Mouse (Mus musculus): ENCODE measurements around the gene Zfp747. TPM values are rescaled to one million over a fixed set of nuclear protein-coding genes. Genes with fewer than 3 reads are reported as not detected.
A peak's percentile ranks its signal among the peaks of the same experiment; 100 is the strongest.
"Not testable (repeated sequence)": the region's sequence is repeated elsewhere in the genome, so short reads cannot be mapped to it uniquely, and the experiment has no call there.

Gene Zfp747
- 9.8 and 11.3 TPM in 2 replicates for polyA plus RNA-seq (2014; fragmentation: Nextera tagmentation; extraction: Ambion mirVana)

DNA sequence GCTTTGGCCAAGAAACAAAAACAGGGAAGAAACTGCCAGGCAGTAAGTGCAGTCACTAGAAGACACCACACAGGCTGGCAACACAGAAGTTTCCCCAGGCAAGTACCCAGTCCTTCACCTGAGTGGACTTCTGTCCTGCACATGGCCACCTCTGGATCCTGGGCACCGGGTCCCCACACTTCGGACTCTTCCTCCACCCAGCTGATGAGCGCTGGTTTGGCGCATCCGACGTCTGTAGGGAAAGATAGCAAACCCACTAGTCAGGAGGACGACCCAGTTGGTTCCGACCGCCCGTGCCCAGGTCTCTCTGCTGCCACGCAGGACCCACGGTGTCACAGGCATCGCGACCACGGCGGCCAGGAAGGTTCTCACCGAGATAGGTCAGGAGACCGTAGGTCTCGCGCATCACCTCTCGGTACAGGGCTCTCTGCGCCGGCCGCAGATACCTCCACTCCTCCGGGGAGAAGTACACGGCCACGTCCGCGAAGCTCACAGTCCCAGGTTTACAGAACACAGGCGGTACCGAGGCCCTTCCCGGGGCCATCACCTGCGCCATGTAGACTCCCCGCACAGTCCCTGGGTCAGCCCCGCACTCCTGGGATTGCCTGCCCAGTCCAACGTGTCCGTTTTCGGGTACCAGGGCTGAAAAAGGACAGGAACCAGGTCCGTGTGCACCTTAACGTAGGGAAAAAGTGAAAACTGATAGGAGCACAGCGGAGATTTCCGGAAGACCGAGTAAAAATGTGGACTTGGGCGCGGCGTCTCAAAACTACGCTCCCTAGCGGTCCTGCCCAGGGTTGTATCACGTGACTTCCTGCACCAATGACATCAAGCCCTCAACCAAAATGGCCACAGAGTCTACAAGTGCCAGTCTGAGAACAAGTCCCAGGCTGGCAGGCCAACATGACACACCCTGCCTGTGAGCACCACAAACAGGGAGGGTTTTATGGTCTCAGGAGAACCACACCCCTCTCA is at the start of gene Zfp747:
Zfp747 (minus strand) TSS at position 780 of the 975 bp plus-strand sequence.
- DNase-seq (ENCODE audit: low spot score): peak; percentile 90
- peak within 1 kb of the TSS; percentile 62 for H3K4me2 ChIP-seq (ENCODE audit: low read length)
- not testable (repeated sequence) for H3K4me1 ChIP-seq (replicated peaks; ENCODE audit: control insufficient read depth, insufficient read depth, low read length); H3K9me3 ChIP-seq (ENCODE audit: control insufficient read depth, low read length); H3K36me3 ChIP-seq (ENCODE audit: control insufficient read depth, insufficient read depth, low read length); H3K27me3 ChIP-seq (replicated peaks; ENCODE audit: control insufficient read depth, insufficient read depth, low read length)
- H3K27ac ChIP-seq (ENCODE audit: low read depth): peak within 1 kb of the TSS; percentile 59
- H3K9ac ChIP-seq (ENCODE audit: low read length): peak within 1 kb of the TSS; percentile 73
- WGBS: 2% methylated on average over 45 of the region's 49 CpGs
- peak; percentile 93 for ATAC-seq (replicated peaks; ENCODE audit: low FRiP score, low TSS enrichment, low read depth)
- peak within 1 kb of the TSS; percentile 76 for H3K4me3 ChIP-seq (ENCODE audit: low read depth, low read length)

DNA sequence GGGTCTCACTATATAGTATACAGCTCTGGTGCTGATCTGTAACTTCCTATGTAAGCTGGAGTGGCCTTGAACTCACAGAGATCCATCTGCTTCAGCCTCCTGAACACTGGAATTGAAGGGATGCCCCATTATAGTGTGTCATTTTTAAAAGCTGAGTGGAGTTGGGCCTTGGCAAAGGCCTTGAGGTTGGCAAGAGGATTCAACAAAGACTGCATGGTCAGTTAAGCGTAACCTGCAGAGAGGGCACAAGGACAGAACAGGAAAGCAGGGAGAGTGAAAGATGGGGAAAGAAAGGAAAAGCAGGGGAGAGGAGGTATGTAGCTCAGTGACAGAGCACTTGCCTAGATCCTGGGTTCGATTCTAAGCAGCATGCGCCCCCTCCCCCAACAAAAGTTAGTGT is 49.4 kb upstream of the Zfp747 start:
- ATAC-seq (replicated peaks; ENCODE audit: low FRiP score, low TSS enrichment, low read depth) (no peak), DNase-seq (ENCODE audit: low spot score) (no peak)
- Histone ChIP-seq H3K4me3 (ENCODE audit: low read depth, low read length) (no peak overlapping the region), H3K4me1 (replicated peaks; ENCODE audit: control insufficient read depth, insufficient read depth, low read length) (peaks cover 4% of the 10 kb centered on the region; the same call in 1 of the 2 replicates), H3K27ac (ENCODE audit: low read depth) (no peak overlapping the region), H3K36me3 (ENCODE audit: control insufficient read depth, insufficient read depth, low read length) (no peaks in the 10 kb centered on the region), H3K9me3 (ENCODE audit: control insufficient read depth, low read length) (no peaks in the 10 kb centered on the region), H3K4me2 (ENCODE audit: low read length) (no peak overlapping the region), H3K27me3 (replicated peaks; ENCODE audit: control insufficient read depth, insufficient read depth, low read length) (peaks cover 9% of the 10 kb centered on the region; the same call in 1 of the 2 replicates), H3K9ac (ENCODE audit: low read length) (no peak overlapping the region)
- 83% methylated on average over 3 of the region's 3 CpGs for WGBS

GRCm38 (mm10) chr7:127422247-127422646 is 46.4 kb upstream of the Zfp747 start:
- Histone ChIP-seq H3K4me3 (ENCODE audit: low read depth, low read length) (peak overlapping the region; percentile 74), H3K4me2 (ENCODE audit: low read length) (peak overlapping the region; percentile 93), H3K27ac (ENCODE audit: low read depth) (no peak overlapping the region), H3K9me3 (ENCODE audit: control insufficient read depth, low read length) (no peaks in the 10 kb centered on the region), H3K9ac (ENCODE audit: low read length) (no peak overlapping the region), H3K36me3 (ENCODE audit: control insufficient read depth, insufficient read depth, low read length) (peaks cover 13% of the 10 kb centered on the region; the same call in 1 of the 2 replicates), H3K4me1 (replicated peaks; ENCODE audit: control insufficient read depth, insufficient read depth, low read length) (peaks cover 4% of the 10 kb centered on the region; the same call in 1 of the 2 replicates), H3K27me3 (replicated peaks; ENCODE audit: control insufficient read depth, insufficient read depth, low read length) (peaks cover 9% of the 10 kb centered on the region; the same call in 1 of the 2 replicates)
- ATAC-seq (replicated peaks; ENCODE audit: low FRiP score, low TSS enrichment, low read depth): peak; percentile 41; the same call in 1 of the 2 replicates
- whole genome bisulfite sequencing: 3% methylated on average over 15 of the region's 15 CpGs
- peak; percentile 55 for DNase-seq (ENCODE audit: low spot score)

DNA sequence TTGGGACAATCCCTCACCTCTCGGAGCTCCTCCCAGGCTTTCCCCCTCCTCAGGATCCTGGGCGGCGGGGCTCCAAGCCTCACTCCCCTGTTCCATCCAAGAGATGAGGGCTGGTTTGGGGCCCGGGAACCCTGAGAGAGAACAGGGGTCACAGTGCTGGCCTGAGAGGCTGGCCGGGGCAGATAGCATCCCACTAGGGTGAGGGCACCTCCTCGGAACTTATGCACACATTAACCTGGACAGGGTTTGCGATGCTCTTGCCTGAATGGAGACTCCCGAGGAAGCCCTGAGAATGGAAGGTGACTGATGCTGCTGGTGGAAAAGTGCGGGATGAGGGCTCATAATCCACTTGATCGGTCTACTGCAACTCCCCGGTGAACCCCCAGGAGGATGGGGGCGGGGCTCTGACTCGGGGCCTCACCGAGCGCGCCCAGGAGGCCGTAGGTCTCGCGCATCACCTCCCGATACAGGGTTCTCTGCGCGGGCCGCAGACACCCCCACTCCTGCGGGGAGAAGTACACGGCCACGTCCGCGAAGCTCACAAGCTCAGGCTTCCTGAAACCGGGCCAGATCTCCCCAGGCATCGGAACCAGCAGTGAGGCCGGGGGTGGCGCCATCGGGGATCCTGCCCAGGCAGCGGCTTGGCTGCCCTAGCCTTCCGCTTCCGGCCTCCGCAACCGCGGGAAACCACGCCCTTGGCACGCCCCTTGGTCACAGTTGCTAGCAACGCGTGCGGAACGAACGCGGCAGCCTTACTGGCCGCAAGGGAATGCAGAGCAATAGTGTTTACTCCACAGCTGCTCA is 45.7 kb upstream of the Zfp747 start, which contains the start of gene Zfp688:
Zfp688 (minus strand) TSS at position 681 of the 804 bp plus-strand sequence.
- H3K9me3 ChIP-seq (ENCODE audit: control insufficient read depth, low read length): no peaks in the 10 kb centered on the region
- no peak within 1 kb of the TSS for H3K27ac ChIP-seq (ENCODE audit: low read depth)
- under 1% methylated on average over 46 of the region's 48 CpGs for WGBS
- peaks cover 4% of the 10 kb centered on the region; the same call in 1 of the 2 replicates for H3K4me1 ChIP-seq (replicated peaks; ENCODE audit: control insufficient read depth, insufficient read depth, low read length)
- peak within 1 kb of the TSS; percentile 74 for H3K4me3 ChIP-seq (ENCODE audit: low read depth, low read length)
- H3K27me3 ChIP-seq (replicated peaks; ENCODE audit: control insufficient read depth, insufficient read depth, low read length): peaks cover 9% of the 10 kb centered on the region; the same call in 1 of the 2 replicates
- H3K9ac ChIP-seq (ENCODE audit: low read length): peak within 1 kb of the TSS; percentile 71
- H3K36me3 ChIP-seq (ENCODE audit: control insufficient read depth, insufficient read depth, low read length): peaks cover 13% of the 10 kb centered on the region; the same call in 1 of the 2 replicates
- H3K4me2 ChIP-seq (ENCODE audit: low read length): peak within 1 kb of the TSS; percentile 93
- DNase-seq (ENCODE audit: low spot score) (peak; percentile 98), ATAC-seq (replicated peaks; ENCODE audit: low FRiP score, low TSS enrichment, low read depth) (peak; percentile 95)

- Histone ChIP-seq H3K9ac (ENCODE audit: low read length) (no peak overlapping the region), H3K4me3 (ENCODE audit: low read depth, low read length) (no peak overlapping the region)
- 79% methylated on average over 2 of the region's 2 CpGs for WGBS
Observed at GRCm38 (mm10) chr7:127411418-127411817, 35.6 kb upstream of the Zfp747 start.

GRCm38 (mm10) chr7:127406002-127406987 is 30.4 kb upstream of the Zfp747 start, which contains the start of gene Zfp764:
Zfp764 (minus strand) TSS chr7:127406822.
- H3K9ac ChIP-seq (ENCODE audit: low read length): peak within 1 kb of the TSS; percentile 70
- peak within 1 kb of the TSS; percentile 90 for H3K4me2 ChIP-seq (ENCODE audit: low read length)
- H3K27me3 ChIP-seq (replicated peaks; ENCODE audit: control insufficient read depth, insufficient read depth, low read length); H3K9me3 ChIP-seq (ENCODE audit: control insufficient read depth, low read length); H3K4me1 ChIP-seq (replicated peaks; ENCODE audit: control insufficient read depth, insufficient read depth, low read length); H3K36me3 ChIP-seq (ENCODE audit: control insufficient read depth, insufficient read depth, low read length): not testable (repeated sequence)
- 4% methylated on average over 40 of the region's 40 CpGs for WGBS
- peak within 1 kb of the TSS; percentile 49 for H3K4me3 ChIP-seq (ENCODE audit: low read depth, low read length)
- peak; percentile 92 for DNase-seq (ENCODE audit: low spot score)
- H3K27ac ChIP-seq (ENCODE audit: low read depth): peak within 1 kb of the TSS; percentile 64; the same call in 1 of the 2 replicates
- peak; percentile 79 for ATAC-seq (replicated peaks; ENCODE audit: low FRiP score, low TSS enrichment, low read depth)

More at GRCm38 (mm10) chr7:127411418-127411817, 35.6 kb upstream of the Zfp747 start:
- Histone ChIP-seq H3K4me1 (replicated peaks; ENCODE audit: control insufficient read depth, insufficient read depth, low read length) (no peaks in the 10 kb centered on the region; the same call in 1 of the 2 replicates), H3K27me3 (replicated peaks; ENCODE audit: control insufficient read depth, insufficient read depth, low read length) (no peaks in the 10 kb centered on the region), H3K27ac (ENCODE audit: low read depth) (no peak overlapping the region), H3K9me3 (ENCODE audit: control insufficient read depth, low read length) (no peaks in the 10 kb centered on the region), H3K36me3 (ENCODE audit: control insufficient read depth, insufficient read depth, low read length) (no peaks in the 10 kb centered on the region), H3K4me2 (ENCODE audit: low read length) (no peak overlapping the region)
- no peak for ATAC-seq (replicated peaks; ENCODE audit: low FRiP score, low TSS enrichment, low read depth)
- no peak for DNase-seq (ENCODE audit: low spot score)

DNA sequence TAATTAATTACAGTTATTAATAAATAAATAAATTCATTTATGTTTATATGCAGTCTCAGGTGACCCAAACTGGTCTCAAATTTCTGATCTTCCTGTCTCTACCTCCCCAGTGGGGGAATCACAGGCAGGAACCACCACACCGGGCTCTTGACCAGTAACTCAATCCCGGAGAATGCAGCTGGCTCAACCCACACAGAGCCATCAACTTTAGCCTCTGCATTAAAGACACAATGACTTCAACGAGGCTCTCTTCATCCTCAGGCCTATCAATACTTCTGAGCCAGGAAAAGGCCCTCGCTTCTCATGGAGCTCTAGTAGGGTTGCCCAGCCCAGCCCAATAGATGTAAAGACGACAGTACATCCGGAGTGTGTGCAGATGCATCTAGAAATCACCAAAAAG is 28.3 kb upstream of the Zfp747 start:
- H3K9ac ChIP-seq (ENCODE audit: low read length); H3K4me2 ChIP-seq (ENCODE audit: low read length); H3K4me1 ChIP-seq (replicated peaks; ENCODE audit: control insufficient read depth, insufficient read depth, low read length); ATAC-seq (replicated peaks; ENCODE audit: low FRiP score, low TSS enrichment, low read depth); H3K9me3 ChIP-seq (ENCODE audit: control insufficient read depth, low read length); H3K27ac ChIP-seq (ENCODE audit: low read depth); H3K4me3 ChIP-seq (ENCODE audit: low read depth, low read length); H3K27me3 ChIP-seq (replicated peaks; ENCODE audit: control insufficient read depth, insufficient read depth, low read length); H3K36me3 ChIP-seq (ENCODE audit: control insufficient read depth, insufficient read depth, low read length); DNase-seq (ENCODE audit: low spot score): not testable (repeated sequence)
- 92% methylated on average over 6 of the region's 6 CpGs for WGBS

Data from intestine, embryonic 14.5 days (tissue).